Mouse (Mus musculus) thymus, postnatal 25 days (tissue): ENCODE measurements around the gene Pld3.

ENCODE experiments used
- DNase-seq: peaks from one replicate; pipeline ENCODE4 v3.0.0; 2022

Pld3 gene

DNA sequence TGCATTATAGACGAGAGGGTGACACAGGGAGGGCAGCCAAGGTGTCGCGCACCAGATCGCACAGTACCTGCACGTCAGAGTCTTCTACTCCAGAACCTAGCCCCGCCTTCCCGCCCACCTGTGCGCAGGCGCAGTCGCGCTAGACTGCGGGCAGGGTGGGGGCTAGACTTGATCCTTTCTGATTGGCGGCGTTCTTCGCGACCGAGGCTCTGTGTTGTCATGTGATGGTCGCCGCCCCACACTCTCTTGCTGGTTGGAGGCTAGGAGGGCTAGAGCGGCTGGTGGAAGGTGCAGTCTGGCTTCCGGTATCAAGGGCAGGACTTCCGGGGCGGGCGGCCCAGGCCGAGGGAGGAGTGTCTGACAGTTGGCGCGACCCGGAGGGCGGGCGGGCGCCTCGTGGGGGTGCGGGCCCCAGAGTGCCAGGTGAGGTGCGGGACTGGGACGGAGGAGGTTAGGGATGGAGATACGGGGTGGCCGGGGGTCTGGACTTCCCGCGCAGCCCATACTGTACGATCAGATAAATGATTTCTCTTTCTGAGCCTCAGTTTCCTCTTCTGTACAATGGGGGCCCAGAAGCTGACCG lies at the start of gene Pld3, which contains the start of gene 2310022A10Rik:
TSS of gene Pld3 (minus strand) at position 288 of the 583 bp plus-strand sequence.
TSS of gene 2310022A10Rik (plus strand) at position 303 of the 583 bp plus-strand sequence.
- peak; percentile 95 for DNase-seq

DNA sequence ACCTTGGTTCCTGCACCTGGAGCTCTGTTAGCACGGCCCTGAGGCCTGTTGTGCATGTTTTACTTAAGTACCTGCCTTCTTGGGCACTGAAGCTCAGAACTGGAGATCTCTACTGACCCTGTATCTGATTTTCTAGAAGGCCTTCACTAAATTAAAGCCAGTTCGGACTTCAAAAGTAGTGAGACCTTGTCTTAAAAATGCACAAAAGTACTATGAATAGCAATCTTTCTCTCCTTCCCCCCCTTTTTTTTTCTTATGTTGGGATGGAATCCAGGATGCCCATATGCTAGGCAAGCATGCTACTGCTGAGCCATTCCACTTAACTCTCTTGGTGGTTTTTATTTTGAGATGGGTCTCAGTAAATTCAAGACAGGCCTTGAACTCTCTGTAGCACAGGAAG lies 49.1 kb upstream of the Pld3 start:
- no peak for DNase-seq

DNA sequence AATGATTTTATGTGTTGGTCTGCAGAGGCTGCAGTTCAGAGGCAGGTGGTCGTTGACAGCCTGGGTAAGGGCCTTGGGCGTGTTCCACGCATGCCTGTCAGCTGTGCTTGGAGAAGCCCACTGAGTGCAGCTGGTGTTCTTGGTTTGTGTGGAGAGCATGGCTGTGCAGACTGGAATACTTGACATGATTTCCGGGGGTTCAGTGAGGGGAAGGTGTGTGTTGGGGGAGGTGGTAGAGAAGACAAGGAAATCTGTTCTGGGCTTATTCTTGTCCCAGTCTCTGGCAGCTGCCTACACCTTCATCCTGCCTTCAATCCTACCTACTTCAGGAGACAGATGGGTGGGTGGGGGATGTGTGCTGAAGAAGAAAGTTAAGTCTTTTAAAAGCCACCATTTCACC lies 48.6 kb upstream of the Pld3 start:
- DNase-seq, result no peak

DNA sequence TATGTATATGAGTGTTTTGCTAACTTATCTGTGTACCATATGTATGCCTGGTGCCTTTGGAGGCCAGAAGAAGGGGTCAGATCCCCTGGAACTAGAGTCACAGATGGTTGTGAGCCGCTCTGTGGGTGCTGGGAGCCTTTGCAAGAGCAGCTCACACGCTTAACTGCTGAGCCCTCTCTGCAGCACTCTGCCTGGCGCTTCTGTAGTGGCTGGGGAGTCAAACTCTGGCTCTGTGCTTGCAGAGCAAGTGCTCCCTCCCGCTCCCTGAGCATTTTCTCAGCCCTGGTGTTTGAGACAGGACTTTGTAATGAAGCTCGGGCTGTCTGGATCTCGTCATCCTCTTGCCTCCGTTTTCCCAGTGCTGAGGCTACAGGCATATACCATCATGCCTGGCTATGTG lies 45.0 kb upstream of the Pld3 start:
- no peak for DNase-seq

DNA sequence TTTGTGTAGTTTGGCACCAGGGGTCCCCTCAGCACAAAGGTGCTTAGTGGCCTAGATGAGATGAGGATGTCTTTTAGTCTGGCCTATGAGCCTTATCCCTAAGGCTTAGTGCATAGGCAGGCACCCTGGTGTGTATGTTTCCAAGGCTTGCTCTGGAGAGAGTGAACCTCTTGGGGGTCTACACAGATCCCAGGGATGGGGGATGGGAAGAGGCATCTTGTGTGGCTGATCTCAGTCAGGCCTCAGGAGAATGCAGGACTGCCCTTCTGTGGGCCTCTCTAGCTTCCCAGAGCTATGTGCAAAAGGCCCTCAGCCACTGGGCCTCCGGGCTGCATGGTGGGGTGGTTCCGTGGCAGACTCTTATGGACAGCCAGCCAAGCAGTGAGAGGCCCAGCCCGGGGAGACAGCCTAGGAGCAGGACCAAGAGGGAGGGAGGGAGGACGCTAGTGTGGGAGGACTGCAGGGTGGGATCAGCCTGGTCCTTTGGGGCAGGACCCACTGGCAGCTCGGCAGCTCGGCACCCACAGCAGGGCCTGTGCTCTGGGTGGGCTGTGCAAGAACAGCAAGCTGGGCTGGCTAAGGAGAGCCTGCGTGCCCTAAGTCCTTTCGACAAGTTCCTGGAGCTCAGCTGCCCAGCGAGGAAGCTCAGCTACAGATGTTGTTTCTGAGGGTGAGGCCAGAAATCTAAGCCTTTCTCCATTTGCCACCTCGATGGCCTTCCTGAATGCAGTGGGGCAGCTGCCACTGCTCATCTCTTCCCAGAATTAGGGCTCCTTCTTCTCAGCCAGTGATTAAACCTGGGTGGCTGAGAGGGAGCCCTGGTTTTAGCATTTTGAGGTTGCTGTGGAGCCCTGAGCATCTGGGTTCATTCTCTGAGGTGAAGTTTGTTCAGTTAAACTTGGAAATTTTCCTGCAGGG lies 43.8 kb upstream of the Pld3 start:
- DNase-seq, result no peak

DNA sequence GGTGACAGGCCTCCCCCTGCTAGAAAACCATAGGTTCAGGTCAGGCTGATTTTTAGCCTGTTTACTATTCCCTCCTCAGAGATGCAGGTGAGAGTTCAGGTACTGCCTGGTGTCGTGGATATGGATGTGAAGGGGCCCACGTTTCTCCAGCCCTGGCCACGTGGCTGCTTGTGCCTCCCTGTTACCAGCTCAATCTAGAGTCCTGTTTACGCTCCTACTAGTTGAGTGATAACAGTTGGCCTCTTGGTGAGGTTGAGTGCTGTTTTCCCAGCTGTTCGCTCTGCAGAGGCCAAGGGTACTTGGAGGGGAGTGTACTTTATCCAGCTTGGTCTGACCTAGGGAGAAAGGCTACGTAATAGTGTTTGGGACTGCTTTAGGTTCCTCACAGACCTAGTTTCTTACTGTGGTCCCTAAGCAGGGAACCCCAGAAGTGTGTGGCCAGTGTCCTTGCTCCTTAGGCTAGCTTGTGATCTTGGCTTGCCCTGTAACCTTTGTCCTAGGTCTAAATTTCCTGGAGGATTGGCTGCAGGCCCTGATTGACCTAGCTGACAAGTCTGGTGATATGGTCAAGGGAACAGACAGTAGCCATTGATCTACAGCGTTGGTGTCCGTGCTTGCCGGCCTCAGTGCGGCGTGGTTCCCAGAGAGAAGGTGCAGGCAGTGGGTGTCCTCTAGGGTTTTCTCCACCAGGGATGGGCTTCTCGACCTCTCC lies 40.1 kb upstream of the Pld3 start:
- no peak for DNase-seq

DNA sequence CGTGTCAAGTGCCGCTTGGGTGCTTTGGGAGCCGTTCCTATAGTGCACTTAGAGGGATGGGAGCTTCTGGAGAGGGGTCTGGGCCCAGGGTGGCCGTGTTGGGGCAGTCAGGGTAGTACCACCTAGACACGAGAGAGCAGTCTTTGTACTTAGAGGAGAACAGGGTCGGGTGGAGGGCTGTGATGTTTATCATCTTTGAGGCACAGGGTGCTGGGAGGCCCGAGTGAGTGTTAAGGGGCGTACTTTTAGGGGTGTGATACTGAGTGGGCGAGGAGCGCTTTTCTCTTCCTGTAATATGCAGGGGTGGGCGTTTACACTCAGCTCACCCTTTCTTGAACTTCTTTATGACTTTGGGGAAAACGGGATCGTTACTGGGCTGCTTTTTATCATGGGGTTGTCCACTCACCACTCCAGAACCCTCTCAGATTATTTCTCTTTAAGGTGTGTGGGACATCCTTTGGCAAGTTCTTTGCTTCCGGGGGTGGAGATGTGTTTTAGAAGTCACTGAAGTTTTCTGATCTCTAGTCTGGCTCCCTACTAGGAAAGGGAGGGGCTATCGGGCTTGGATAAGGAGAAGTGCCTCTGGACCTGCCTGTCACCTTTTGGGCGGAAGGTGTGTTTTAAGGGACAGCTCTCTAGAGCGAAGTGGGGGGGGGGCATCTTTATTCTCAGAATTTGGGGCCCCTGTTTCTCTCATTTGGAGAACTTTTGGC lies 39.4 kb upstream of the Pld3 start:
- DNase-seq, result no peak

DNA sequence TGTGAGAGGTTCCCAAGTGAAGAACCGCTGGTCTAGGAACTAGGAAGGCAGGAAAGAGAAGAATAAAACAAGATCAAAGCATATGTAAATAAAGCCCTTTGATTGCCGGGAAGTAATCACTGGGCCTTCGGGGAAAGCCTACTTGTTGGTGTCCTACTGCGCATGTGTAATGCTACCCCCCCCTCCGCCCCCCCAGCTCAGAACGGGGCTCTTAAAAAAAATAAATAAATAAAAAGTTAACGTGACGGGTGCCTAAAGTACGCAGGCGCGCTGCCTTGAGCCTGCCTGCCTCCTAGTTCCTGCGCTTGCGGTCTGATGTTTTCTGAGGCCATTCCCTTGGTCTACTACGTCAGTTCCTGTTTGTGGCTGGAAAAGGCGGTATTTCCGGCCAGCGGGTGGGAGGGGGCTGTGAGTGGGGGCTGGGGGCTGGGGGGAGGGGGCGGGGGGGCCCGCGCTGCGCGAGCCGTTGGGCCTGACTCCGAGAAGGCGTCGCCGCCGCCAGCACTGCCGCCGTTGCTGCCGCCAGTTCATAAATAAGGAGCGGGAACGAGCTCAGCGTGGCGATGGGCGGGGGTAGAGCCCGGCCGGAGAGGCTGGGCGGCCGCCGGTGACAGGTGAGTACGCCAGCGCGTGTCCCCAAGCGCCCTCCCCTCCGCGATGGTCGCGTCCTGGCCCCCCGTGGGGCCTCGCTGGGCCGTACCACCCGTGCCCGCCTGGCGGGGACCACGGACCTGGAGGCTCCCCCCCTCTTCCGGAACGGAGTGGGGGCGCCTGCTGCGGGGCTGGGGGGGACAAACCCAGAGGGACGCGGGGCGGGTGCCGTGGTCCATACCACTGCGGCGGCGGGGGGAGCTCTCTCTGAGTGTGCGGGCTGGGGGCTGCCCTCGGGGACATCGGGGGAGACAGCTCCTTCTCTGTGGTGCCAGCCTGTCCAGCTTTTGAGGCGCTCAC lies 38.5 kb upstream of the Pld3 start, which contains the start of gene Akt2:
TSS of gene Akt2 (plus strand) at position 287 of the 951 bp plus-strand sequence.
- DNase-seq, result peak; percentile 96

DNA sequence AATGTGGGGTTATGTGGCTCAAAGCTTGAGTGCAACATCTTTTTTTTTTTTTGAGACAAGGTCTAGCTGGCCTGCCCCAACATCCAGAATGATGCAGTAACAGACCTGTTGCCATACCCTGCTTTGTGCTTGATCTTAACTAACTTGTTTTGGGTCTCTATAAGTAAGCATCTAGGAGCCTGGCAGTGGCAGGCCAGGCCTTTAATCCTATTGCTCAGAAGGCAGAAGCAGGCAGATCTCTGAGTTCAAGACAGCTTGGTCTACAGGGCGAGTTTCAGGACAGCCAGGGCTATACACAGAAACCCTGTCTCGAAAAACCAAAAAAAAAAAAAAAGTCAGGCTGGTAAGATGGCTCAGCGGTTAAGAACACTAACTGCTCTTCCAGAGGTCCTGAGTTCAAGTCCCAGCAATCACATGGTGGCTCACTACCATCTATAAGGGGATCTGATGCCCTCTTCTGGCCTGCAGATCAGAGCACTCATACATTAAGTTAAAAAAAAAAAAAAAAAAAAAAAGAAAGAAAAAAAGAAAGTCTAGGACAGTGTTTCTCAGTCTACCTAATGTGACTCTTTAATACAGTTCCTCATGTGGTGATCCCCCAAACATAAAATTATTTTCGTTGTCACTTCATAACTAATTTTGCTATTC lies 37.7 kb upstream of the Pld3 start:
- DNase-seq, result no peak

DNA sequence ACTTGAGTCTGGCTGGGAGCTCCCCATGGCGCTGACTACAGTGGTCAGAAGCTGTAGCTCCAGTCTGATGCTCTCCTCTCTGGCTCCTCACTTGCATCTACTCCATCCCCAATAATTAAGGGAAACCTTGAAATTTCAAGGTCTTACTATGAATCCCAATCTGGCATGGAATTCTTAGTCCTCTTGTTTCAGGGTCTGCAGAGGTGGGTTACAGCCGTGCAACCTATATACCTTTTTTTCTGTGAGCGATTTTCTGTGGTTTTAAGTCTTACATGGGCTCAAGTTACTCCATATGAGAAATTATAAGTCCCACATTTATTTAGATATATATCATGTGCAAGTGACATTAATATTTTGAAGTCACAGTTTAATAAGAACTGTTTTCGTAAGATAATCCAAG lies 37.1 kb upstream of the Pld3 start:
- DNase-seq, result no peak

DNA sequence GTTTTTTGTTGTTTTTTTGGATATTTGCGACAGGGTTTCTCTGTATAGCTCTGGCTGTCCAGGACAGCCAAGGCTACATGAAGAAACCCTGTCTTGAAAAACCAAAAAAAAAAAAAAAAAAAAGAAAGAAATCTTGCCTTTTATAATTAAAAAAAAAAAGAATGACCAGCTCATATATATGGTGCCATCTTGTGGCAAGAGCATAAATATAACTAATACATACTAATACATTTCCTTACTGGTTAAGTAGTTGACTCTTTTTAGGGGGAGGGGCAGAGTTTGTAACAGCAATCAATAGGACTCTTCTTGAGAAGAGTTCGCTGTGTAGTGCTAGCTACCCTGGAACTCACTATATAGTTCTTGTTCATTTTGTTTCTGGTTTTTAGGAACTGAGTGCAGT lies 34.7 kb upstream of the Pld3 start:
- DNase-seq, result no peak

DNA sequence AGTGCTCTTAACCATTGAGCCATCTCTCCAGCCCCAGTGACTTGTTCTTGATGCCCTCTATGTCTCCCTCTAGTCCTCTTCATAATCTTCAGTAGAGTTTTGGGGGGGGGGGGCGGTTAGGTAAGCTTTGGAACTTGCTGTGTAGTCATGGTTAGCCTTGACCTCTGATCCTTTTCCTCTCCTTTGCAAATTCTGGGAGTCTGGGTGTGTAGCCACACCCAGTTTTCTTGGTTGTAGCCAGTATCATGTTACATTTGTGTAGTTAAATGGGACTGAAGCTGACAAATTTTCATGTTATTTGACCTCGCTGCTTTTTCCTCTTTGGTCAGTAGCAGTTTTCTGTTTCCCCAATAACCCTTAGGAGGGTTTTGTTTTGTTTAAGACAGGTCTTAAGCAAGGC lies 33.8 kb upstream of the Pld3 start:
- no peak for DNase-seq

DNA sequence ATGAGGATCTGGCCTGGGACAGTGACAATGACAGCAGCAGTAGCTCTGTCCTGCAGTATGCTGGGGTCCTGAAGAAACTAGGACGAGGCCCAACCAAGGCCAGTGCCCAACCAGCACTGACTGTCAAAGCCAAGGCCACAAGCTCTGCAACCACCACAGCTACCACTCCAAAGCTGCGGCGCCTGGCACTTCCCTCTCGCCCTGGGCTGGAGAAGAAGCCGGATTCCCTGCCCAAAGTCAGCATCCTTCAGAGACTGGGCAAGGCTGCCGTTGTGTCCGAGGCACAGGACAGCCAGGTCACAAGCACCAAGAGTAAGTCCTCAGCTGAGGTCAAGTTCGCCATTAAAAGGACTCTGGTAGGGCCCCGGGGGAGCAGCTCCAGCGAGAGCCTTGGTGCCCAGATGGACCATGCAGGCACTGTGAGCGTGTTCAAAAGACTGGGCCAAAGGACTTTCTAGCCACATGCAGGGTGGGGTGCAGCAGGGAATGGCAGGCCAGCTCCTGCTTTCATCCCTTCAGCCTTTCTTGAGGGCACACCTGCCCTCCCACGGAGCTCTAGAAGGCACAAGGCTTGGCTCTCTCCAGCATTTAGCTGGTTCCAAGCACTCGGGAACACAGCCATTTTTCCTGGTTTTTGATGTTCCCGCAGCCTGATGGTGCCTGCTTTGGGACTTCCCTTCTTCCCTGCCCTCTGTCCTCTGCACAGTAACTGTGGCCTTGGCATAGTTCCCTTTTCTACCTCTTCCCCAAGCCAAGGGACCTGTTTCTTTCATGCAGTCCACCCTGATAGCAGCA lies 27.6 kb upstream of the Pld3 start:
- no peak for DNase-seq

DNA sequence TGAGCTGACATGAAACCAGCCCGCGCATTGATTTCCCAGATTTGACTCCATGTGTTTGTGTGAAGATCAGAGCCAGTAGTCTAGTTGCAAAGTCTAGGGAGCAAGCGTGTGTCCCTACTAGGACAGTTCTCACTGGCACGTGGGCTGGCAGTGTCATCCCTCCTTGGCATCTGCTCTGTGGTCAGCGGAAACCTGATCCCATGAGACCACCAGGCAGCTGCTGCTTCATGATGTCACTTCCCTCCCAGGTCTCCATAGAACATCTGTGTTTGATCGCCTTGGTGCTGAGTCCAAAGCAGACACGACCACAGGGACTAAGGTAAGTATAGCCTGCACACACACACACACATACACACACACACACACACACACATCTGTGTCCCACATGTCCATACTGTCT lies 25.4 kb upstream of the Pld3 start:
- DNase-seq, result no peak

DNA sequence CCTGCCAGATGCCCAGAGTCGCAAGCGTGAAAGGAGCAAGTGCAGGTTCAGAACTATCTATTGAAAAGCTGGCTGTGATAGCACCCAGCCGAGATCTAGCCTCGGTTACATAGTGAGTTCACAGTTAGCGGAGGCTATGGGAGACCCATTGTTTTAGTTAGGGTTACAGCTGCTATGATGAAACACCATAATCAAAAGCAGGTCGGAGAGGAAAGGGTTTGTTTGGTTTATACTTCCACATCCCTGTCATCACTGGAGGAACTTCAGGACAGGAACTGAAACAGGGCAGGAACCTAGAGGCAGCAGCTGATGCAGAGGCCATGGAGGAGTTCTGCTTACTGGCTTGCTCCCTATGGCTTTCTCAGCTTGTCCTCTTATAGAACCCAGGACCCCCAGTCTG lies 24.6 kb upstream of the Pld3 start:
- no peak for DNase-seq

DNA sequence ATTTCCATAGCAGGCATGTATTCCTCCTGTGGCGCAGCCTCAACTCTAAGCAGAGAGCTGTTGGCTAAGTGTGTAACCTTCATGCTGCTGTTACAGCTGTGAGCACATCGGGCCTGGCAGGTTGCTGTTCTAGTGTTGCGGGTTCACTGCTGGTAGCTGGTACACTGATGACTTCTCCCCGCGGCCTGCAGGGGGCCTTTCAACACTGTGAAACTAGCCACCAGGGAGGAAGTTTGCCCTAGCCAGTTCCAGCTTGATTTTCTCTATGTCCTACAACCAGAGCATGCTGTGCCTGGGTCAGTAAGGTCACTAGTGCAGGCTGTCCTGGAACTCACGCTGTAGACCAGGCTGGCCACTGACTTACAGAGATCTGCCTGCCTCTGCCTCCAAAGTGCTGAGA lies 23.9 kb upstream of the Pld3 start:
- peak; percentile 62 for DNase-seq

DNA sequence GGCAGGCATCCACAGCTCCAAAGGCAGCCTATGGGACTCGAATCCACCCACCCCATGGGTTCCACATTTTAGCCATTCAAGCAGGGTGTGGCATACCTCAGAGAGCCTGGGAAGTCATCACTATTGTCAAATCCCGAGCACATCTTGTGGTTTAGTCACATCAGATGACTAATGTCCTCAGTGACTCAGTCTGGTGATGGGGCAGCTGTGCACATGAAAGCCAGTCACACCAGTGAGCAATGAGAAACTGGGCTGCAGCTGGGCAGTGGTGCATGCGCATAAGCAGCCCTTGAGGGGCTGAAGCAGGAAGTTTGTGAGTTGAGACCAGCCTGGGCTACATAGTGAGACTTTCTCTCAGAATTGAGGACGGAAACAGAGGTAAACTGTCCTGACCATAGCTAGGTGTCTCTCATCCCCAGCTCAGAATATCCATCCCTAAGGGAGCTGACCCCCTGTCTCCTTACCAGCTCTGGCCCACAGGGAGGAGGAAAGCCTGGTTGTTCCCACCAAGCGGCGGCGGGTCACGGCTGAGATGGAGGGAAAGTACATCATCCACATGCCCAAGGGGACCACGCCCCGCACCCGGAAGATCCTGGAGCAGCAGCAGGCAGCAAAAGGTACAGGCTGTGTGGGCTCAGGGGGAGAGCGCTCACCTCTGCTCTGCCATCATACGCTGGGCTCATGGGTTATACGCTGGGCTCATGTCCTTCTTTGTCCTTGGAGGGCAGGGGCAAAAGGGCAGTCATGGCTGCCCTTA lies 21.3 kb upstream of the Pld3 start:
- no peak for DNase-seq

DNA sequence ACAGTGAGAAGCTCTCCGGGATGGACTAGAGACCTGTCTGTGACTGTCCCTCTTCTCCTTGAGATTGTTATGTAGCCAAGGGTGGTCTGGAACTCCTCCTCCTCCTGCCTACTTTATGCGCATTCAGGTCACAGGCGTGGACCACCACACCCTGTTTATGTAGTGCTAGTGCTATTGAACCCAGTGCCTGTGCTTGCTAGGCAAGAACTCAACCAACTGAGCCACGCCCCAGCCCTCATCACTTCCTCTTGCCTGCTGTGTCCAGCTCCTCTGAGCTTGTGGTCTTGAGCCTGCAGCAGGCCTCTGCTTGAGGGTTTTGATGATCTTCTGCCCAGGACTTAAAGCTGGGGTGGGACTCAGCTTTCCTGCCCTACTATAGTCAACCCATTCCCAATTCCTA lies 19.1 kb upstream of the Pld3 start:
- no peak for DNase-seq

DNA sequence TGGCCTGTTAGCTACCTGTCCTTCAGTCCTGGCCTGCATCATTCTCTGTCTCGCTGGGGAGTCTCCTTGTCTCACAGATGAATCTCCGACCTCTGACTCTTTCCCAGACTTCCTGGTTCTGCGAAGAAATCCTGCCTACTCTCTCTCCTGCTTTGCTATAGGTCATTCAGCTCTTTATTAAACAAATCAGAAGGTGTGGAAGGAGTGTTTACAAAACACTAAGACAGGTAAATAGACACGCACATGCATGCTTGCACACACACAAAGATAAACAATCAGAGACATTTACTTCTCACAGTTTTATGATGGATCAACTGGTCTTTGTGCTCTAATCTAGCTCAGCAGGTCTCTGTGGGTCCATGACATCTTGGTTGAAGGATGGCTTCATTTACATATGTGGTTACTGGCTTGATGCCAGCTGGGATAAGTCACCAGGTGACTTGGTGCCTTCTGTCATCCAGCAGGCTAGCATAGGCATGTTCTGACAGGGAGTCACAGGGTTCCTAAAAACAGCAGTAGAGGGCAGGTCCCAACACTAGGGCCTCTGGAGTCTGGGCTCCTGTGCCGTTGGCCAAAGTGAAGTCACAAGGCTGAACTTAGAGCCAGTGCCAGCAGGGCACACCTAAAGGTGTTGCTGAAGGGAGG lies 16.7 kb upstream of the Pld3 start:
- no peak for DNase-seq
